Mouse (Mus musculus) liver, embryonic 14 days (tissue): ENCODE results near the gene Gm21679. TPM values are rescaled to one million over a fixed set of nuclear protein-coding genes. Genes with fewer than 3 reads are reported as not detected.

Experiments
- polyA plus RNA-seq: library from polyadenylated mRNA; depleted of rRNA; stranded (reverse); fragments of >200 nt; gene quantifications from 2 replicates; pipeline ENCODE4 v1.2.3, GENCODE M21; 2012; rRNA removed

Gm21679 gene
- not detected in 2 replicates for polyA plus RNA-seq

GRCm38 (mm10) chrY:29683270-29683669, at the start of gene Gm21679:
TSS of gene Gm21679 (minus strand) at chrY:29683370.

